Mouse (Mus musculus) B cell, adult (primary cell): ENCODE data around the gene Klhdc9. TPM values are rescaled to one million over a fixed set of nuclear protein-coding genes. Genes with fewer than 3 reads are reported as not detected.

Experiments
- total RNA-seq: library from RNA; stranded (reverse); gene quantifications from 4 replicates; pipeline ENCODE4 v1.2.4, GENCODE M21; 2023; ENCODE audit not compliant: inconsistent age

Klhdc9 gene
- total RNA-seq: 0.32 to 0.58 TPM (median 0.45 TPM) in 4 replicates

DNA sequence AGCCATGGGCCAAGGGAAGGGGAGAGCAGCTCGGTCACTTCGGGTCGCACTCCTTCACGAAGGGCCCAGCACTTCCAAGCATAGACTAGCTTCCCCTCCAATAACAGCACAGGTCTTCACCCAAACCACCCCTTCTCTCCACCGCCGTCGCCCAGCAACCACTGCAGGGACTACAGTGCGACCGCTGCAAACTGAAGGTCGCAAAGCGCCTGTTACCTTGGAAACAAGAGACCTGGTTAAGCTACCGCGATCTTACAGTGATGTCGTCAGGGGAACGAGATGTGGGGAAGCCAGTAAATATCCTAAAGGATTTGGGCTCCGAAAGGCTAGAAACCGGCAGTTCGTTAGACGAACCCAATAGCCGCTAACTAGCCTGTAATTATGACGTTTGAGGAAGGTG is at the start of gene Klhdc9:
Klhdc9 (minus strand) TSS at position 143 of the 400 bp plus-strand sequence.

DNA sequence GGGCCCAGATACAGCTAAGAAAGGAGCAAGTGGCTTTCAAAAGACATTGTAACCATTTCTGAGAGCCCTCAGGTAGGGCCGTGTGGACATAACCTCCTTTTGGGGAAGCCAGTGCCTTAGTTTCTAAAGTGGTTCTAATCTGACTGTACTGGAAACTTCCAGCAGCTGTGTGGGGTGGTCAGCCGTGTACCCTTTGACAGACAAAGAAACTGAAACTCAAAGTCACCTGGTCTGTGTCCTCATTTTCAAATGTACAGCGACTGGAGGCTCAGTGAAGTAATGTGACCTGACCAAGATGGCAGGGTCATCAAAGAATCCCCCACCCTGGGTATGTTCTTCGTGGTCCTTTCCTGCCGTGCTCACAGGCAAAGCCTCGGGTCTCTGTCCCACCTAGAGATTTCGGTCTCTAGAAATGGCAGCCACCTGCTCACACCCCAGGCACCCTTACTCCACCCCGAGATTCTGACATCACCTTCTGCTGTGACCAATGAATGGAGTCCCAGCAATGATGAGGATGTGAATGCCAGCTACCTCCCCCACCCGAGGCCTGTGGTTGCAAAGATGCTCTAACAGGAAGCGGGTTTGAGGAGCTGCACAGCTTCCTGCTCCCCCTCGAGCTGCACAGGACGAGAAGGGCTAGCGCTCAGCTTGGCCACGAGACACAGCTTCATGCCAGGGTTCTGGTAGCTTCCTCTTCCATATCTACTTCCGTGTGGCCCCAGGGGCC is 27.9 kb upstream of the Klhdc9 start, which contains the start of gene Arhgap30:
Arhgap30 (plus strand) TSS at position 579 of the 727 bp plus-strand sequence.

GRCm38 (mm10) chr1:171369845-171370556 is 9.4 kb upstream of the Klhdc9 start, which contains the start of gene Nectin4:
Nectin4 (plus strand) TSS chr1:171370099.

DNA sequence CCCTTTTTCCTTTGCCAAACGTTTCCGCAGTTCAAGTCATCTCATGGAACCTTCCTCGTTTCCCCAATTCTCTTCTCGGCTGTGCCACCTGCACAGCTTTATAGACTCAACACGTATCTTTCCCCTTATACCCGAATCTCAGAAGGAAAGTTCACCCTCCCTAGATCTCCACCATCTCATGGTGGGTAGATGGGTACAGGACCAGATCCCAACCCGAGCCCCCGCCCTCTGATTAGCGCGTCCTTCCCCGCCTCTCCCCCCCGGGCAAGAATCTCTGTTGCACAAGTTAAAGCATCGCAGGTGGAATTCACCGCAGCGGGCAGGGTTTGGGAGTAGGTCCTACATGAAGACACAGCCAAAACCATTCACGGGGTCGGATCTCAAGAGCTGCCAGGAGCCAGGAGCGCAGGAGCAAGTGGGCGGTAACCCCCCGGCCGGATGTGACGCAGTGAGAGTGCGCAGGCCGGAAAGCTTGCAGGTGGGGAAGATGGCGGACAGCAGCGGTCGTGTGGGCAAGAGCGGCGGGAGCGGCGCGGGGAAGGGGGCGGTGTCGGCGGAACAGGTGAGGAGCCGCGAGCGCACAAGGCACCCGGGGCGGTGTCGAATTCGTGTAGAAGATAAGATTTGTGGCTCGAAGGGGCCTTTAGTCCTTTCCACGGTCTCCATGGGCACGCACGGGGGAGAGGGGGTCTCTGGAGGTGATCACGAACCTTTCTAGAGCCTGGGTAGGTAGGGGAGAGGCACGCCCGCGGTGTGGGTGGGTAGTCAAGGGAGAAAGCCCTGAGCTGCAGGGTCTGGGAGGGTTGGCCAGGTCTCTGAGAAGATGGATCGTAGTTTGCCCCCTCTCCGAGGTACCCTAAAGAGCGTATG is 15.1 kb downstream of the Klhdc9 start, which contains the start of the genes Nit1 and Pfdn2:
Nit1 (minus strand) TSS at position 422 of the 870 bp plus-strand sequence.
Pfdn2 (plus strand) TSS at position 446 of the 870 bp plus-strand sequence.

GRCm38 (mm10) chr1:171328839-171329432 is 31.7 kb downstream of the Klhdc9 start, which contains the start of gene Dedd:
Dedd (plus strand) TSS chr1:171329145.

Other genes starting within 250 kb of the Klhdc9 start
- gene Cfap126, start 246.9 kb downstream of the Klhdc9 start, total RNA-seq: 0.67 to 2.6 TPM (median 1.1 TPM) in 4 replicates
- 89.4 to 111 TPM (median 94.1 TPM) in 4 replicates for gene Sdhc, start 210.2 kb downstream of the Klhdc9 start, total RNA-seq
- not detected in 4 replicates for gene Mpz, start 210.1 kb downstream of the Klhdc9 start, total RNA-seq
- gene Pcp4l1, start 164.5 kb downstream of the Klhdc9 start, total RNA-seq: not detected in 4 replicates
- gene Nr1i3, start 146.8 kb downstream of the Klhdc9 start, total RNA-seq: not detected in 4 replicates
- gene Tomm40l, start 138.3 kb downstream of the Klhdc9 start, total RNA-seq: 21.8 to 26.5 TPM (median 24.2 TPM) in 4 replicates
- not detected in 4 replicates for gene Apoa2, start 135.7 kb downstream of the Klhdc9 start, total RNA-seq
- 4.7 to 12.2 TPM (median 7.7 TPM) in 4 replicates for gene Fcer1g, start 126.4 kb downstream of the Klhdc9 start, total RNA-seq
- gene Adamts4, start 110.4 kb downstream of the Klhdc9 start, total RNA-seq: not detected in 4 replicates
- gene Ndufs2, start 109.4 kb downstream of the Klhdc9 start, total RNA-seq: 120 to 147 TPM (median 125 TPM) in 4 replicates
- gene B4galt3, start 90.5 kb downstream of the Klhdc9 start, total RNA-seq: 79.8 to 117 TPM (median 101 TPM) in 4 replicates
- gene Ppox, start 79.6 kb downstream of the Klhdc9 start, total RNA-seq: 60.4 to 71.5 TPM (median 66.1 TPM) in 4 replicates
- 48.5 to 60.7 TPM (median 55.3 TPM) in 4 replicates for gene Usp21, start 72.8 kb downstream of the Klhdc9 start, total RNA-seq
- gene Ufc1, start 65.8 kb downstream of the Klhdc9 start, total RNA-seq: 44.8 to 53.1 TPM (median 48.1 TPM) in 4 replicates
- 31.3 to 39.4 TPM (median 34.5 TPM) in 4 replicates for gene Dedd, start 31.7 kb downstream of the Klhdc9 start, total RNA-seq
- gene Nit1, start 15.2 kb downstream of the Klhdc9 start, total RNA-seq: 26.8 to 31.8 TPM (median 28.6 TPM) in 4 replicates
- gene Pfdn2, start 15.1 kb downstream of the Klhdc9 start, total RNA-seq: 67.5 to 78.8 TPM (median 74.9 TPM) in 4 replicates
- 0.21 to 0.58 TPM (median 0.45 TPM) in 4 replicates for gene Nectin4, start 9.3 kb upstream of the Klhdc9 start, total RNA-seq
- gene Arhgap30, start 28.2 kb upstream of the Klhdc9 start, total RNA-seq: 295 to 311 TPM (median 296 TPM) in 4 replicates
- gene Usf1, start 50.5 kb upstream of the Klhdc9 start, total RNA-seq: 168 to 206 TPM (median 179 TPM) in 4 replicates
- 6.4 to 19.0 TPM (median 10.9 TPM) in 4 replicates for gene Tstd1, start 58.1 kb upstream of the Klhdc9 start, total RNA-seq
- 0.27 to 1.3 TPM (median 0.89 TPM) in 4 replicates for gene F11r, start 76.7 kb upstream of the Klhdc9 start, total RNA-seq
- 8.7 to 11.8 TPM (median 9.2 TPM) in 4 replicates for gene Alyref2, start 142.7 kb upstream of the Klhdc9 start, total RNA-seq
- gene Itln1, start 174.5 kb upstream of the Klhdc9 start, total RNA-seq: not detected in 4 replicates
- gene Cd244a, start 198.4 kb upstream of the Klhdc9 start, total RNA-seq: 10.1 to 11.8 TPM (median 11.3 TPM) in 4 replicates
- gene Ly9, start 246.6 kb upstream of the Klhdc9 start, total RNA-seq: 116 to 137 TPM (median 130 TPM) in 4 replicates